In the genomic region with DNA sequence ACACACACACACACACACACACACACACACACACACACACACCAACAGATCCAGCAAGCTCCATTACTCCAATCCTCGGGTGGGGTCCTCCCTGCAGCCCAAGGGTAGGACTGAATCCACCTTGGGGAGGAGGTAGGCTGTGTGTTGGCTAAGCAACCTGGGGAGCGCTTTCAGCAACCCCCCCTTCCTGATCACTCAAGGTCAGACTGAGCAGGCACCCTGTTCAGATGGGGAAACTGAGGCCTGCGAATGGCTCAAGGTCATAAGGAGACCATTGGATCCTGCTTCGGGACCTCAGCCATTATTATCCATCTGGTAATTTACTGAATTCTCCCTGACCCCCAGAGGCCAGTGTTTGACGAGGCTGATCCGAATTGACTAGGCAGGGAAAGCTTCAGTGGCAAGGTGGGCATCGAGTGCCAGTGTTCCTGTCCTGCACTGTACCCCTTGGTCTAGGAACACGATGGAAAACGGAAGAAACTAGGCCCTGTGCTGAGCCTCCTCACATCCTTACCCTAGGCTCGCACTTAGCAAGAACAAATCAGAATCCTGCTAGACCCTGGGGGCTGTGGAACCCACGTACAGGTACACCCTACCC, we compare ENCODE assay signal across 8 mouse cellular contexts. TPM values are rescaled to one million over a fixed set of nuclear protein-coding genes. Genes with fewer than 3 reads are reported as not detected.
DNase-seq lines count a peak whose midpoint lies in the region; ATAC-seq and TF ChIP-seq lines count a peak whose summit lies in the region.

No protein-coding gene starts in this region.

- no peak for TF ChIP-seq POLR2A in embryonic fibroblast, embryonic 13.5 days (IDR thresholded peaks at IDR 0.05; ENCODE audit: low read depth, low read length)

- ATAC-seq in intestine, embryonic 15.5 days: no peak
- ATAC-seq in neural tube, embryonic 12.5 days (ENCODE audit: low FRiP score, low read depth): no peak

- intact Hi-C loops in left cerebral cortex, adult 2 months (cut with DNase I): loop anchor here (2.0 kb wide), 1 partner anchor 58 kb away; no protein-coding TSS in a partner anchor

- no peaks in the 10 kb centered on the region for H3K4me1 ChIP-seq in embryonic fibroblast, embryonic 13.5 days (ENCODE audit: control insufficient read depth, insufficient read depth, low read length)
- peaks cover 67% of the 10 kb centered on the region for H3K4me1 ChIP-seq in intestine, embryonic 15.5 days (replicated peaks)
- peaks cover 65% of the 10 kb centered on the region for H3K4me1 ChIP-seq in neural tube, embryonic 12.5 days

- H3K27me3 ChIP-seq in intestine, embryonic 15.5 days (replicated peaks): no peaks in the 10 kb centered on the region
- no peaks in the 10 kb centered on the region for H3K27me3 ChIP-seq in neural tube, embryonic 12.5 days (replicated peaks)

- WGBS in intestine, embryonic 15.5 days: 47% methylated on average over 11 of the region's 11 CpGs
- 51% methylated on average over 11 of the region's 11 CpGs for WGBS in neural tube, embryonic 12.5 days

- H3K36me3 ChIP-seq in intestine, embryonic 15.5 days: peaks cover 6% of the 10 kb centered on the region; the same call in 1 of the 2 replicates
- H3K36me3 ChIP-seq in neural tube, embryonic 12.5 days: peaks cover 15% of the 10 kb centered on the region

- peak overlapping the region; percentile 77 for H3K9ac ChIP-seq in intestine, embryonic 15.5 days
- peak overlapping the region; percentile 88 for H3K9ac ChIP-seq in neural tube, embryonic 12.5 days

- H3K9me3 ChIP-seq in intestine, embryonic 15.5 days: no peaks in the 10 kb centered on the region
- no peaks in the 10 kb centered on the region for H3K9me3 ChIP-seq in neural tube, embryonic 12.5 days

- peak overlapping the region; percentile 84 for H3K27ac ChIP-seq in left cerebral cortex, adult 2 months
- no peak overlapping the region for H3K27ac ChIP-seq in embryonic fibroblast, embryonic 13.5 days (ENCODE audit: insufficient read depth, low read length)
- no peak overlapping the region for H3K27ac ChIP-seq in intestine, embryonic 15.5 days
- no peak overlapping the region for H3K27ac ChIP-seq in neural tube, embryonic 12.5 days

- no peak for DNase-seq in left cerebral cortex, adult 2 months (ENCODE audit: extremely low spot score in 1 of 2, low spot score in 2 of 2)
- no peak for DNase-seq in left cerebral cortex, adult 8-10 months (ENCODE audit: low spot score in 2 of 2)
- DNase-seq in right cerebral cortex, postnatal 10 days (ENCODE audit: low spot score in 2 of 2): no peak
- no peak for DNase-seq in thymus, postnatal 25 days
- DNase-seq in ovary, adult 18-20 months (ENCODE audit: low spot score): no peak

- H3K4me3 ChIP-seq in left cerebral cortex, adult 2 months: peak overlapping the region; percentile 54
- H3K4me3 ChIP-seq in embryonic fibroblast, embryonic 13.5 days (ENCODE audit: insufficient read depth, low read length): peak overlapping the region; percentile 62
- peak overlapping the region; percentile 74 for H3K4me3 ChIP-seq in intestine, embryonic 15.5 days (replicated peaks)
- peak overlapping the region; percentile 75 for H3K4me3 ChIP-seq in neural tube, embryonic 12.5 days

- no peak for TF ChIP-seq CTCF in left cerebral cortex, adult 2 months (IDR thresholded peaks at IDR 0.05)
- no peak for TF ChIP-seq CTCF in embryonic fibroblast, embryonic 13.5 days (IDR thresholded peaks at IDR 0.05; ENCODE audit: borderline replicate concordance, insufficient read depth, low read length)

- peak overlapping the region; percentile 81 for H3K4me2 ChIP-seq in intestine, embryonic 15.5 days (replicated peaks)
- peak overlapping the region; percentile 83 for H3K4me2 ChIP-seq in neural tube, embryonic 12.5 days (replicated peaks)

RNA-seq across cellular contexts. Expression of a gene that starts 1.2 kb away (rescaled TPM):
- total RNA-seq in left cerebral cortex, adult 2 months (2021): 100 to 1,000 TPM; 207 to 234 TPM
- 100 to 1,000 TPM; 206 to 236 (median 215) TPM for total RNA-seq in left cerebral cortex, adult 8-10 months (2022)
- polyA plus RNA-seq in embryonic fibroblast, embryonic 13.5 days (2011; ENCODE audit: insufficient read length, low read depth, missing spikeins): 33.7 and 54.3 TPM in 2 replicates
- polyA plus RNA-seq in intestine, embryonic 15.5 days (2015; fragmentation: Nextera tagmentation; extraction: Ambion mirVana): 8.0 and 9.6 TPM in 2 replicates
- 22.0 and 25.7 TPM in 2 replicates for polyA plus RNA-seq in neural tube, embryonic 12.5 days (2016; fragmentation: Nextera tagmentation; extraction: Ambion mirVana)
